In genomic region chr9:78531816-78532215, GRCm38 (mm10) we compare ENCODE assay signal across 16 mouse cellular contexts. TPM values are rescaled to one million over a fixed set of nuclear protein-coding genes. Genes with fewer than 3 reads are reported as not detected.
DNase-seq lines count a peak whose midpoint lies in the region; ATAC-seq and TF ChIP-seq lines count a peak whose summit lies in the region.
"Had no signal": no experiment of that assay in that cellular context is flagged by ENCODE, and none has a peak within 500 bp of the region (broad histone marks: within the 10 kb centered on the region; RNA-seq: fewer than 3 reads in every experiment).

No protein-coding gene starts in this region.

- ATAC-seq in intestine, embryonic 15.5 days, result peak; percentile 16
- ATAC-seq in liver, embryonic 14.5 days (ENCODE audit: insufficient read depth), result no peak
- no peak for ATAC-seq in hindbrain, embryonic 11.5 days (ENCODE audit: low FRiP score)
- ATAC-seq: forebrain, postnatal 0 days had no signal

- no peak for TF ChIP-seq EP300 in liver, embryonic 14.5 days (IDR thresholded peaks at IDR 0.05; ENCODE audit: low read depth)

- no peaks in the 10 kb centered on the region for H3K36me3 ChIP-seq in intestine, embryonic 15.5 days
- H3K36me3 ChIP-seq in liver, embryonic 14.5 days (replicated peaks; ENCODE audit: control insufficient read depth, insufficient read depth, low read depth), result no peaks in the 10 kb centered on the region
- H3K36me3 ChIP-seq in hindbrain, embryonic 11.5 days (ENCODE audit: control insufficient read depth, insufficient read depth, low read length), result no peaks in the 10 kb centered on the region
- H3K36me3 ChIP-seq: embryonic facial prominence, embryonic 12.5 days had no signal

- peak overlapping the region; percentile 38 for H3K4me2 ChIP-seq in intestine, embryonic 15.5 days (replicated peaks)
- no peak overlapping the region; the same call in 1 of the 2 replicates for H3K4me2 ChIP-seq in liver, embryonic 14.5 days (ENCODE audit: low read depth)
- no peak overlapping the region for H3K4me2 ChIP-seq in hindbrain, embryonic 11.5 days (replicated peaks; ENCODE audit: low read depth, low read length)
- H3K4me2 ChIP-seq: embryonic facial prominence, embryonic 12.5 days; hindbrain, embryonic 13.5 days; midbrain, embryonic 11.5 days had no signal

- TF ChIP-seq CTCF in bone marrow, adult 2 months (IDR thresholded peaks at IDR 0.05; ENCODE audit: control insufficient read depth, insufficient read depth, low read length), result no peak
- TF ChIP-seq CTCF in liver, embryonic 14.5 days (IDR thresholded peaks at IDR 0.05; ENCODE audit: low read depth), result no peak

- H3K9ac ChIP-seq in intestine, embryonic 15.5 days, result no peak overlapping the region
- H3K9ac ChIP-seq in liver, embryonic 14.5 days (replicated peaks), result no peak overlapping the region
- no peak overlapping the region for H3K9ac ChIP-seq in hindbrain, embryonic 11.5 days (ENCODE audit: low read depth, low read length)
- H3K9ac ChIP-seq: embryonic facial prominence, embryonic 12.5 days; forebrain, postnatal 0 days; hindbrain, embryonic 13.5 days had no signal

- peaks cover 1% of the 10 kb centered on the region for H3K4me1 ChIP-seq in bone marrow, adult 2 months (ENCODE audit: control insufficient read depth, insufficient read depth, low read length)
- 0 out of 2 replicates have a peak, but pooled peaks cover under 1% of the 10 kb centered on the region for H3K4me1 ChIP-seq in intestine, embryonic 15.5 days (replicated peaks)
- peaks cover 4 to 27% of the 10 kb centered on the region in 2 experiments; a peak in 2 of 4 replicates for H3K4me1 ChIP-seq in liver, embryonic 14.5 days (replicated peaks; ENCODE audit: control insufficient read depth in 2 of 2, insufficient read depth in 2 of 2, low read length in 1 of 2)
- no peaks in the 10 kb centered on the region for H3K4me1 ChIP-seq in hindbrain, embryonic 11.5 days (replicated peaks; ENCODE audit: control insufficient read depth, insufficient read depth, low read length)

- no peak overlapping the region for H3K4me3 ChIP-seq in bone marrow, adult 2 months (replicated peaks; ENCODE audit: control insufficient read depth, low read depth, low read length)
- H3K4me3 ChIP-seq in intestine, embryonic 15.5 days (replicated peaks), result no peak overlapping the region
- H3K4me3 ChIP-seq in liver, embryonic 14.5 days (ENCODE audit: insufficient read depth in 1 of 2, low read depth in 2 of 2, low read length in 2 of 2), result no peak overlapping the region
- no peak overlapping the region for H3K4me3 ChIP-seq in hindbrain, embryonic 11.5 days (ENCODE audit: low read depth, low read length)
- H3K4me3 ChIP-seq: embryonic facial prominence, embryonic 12.5 days; hindbrain, embryonic 13.5 days; layer of hippocampus, adult 2 months had no signal

- peak; percentile 64 for DNase-seq in kidney, adult 9 months
- no peak for DNase-seq in kidney, postnatal 14 days
- DNase-seq in liver, embryonic 14.5 days (ENCODE audit: low read depth in 3 of 3, low spot score in 3 of 3), result no peak
- DNase-seq in adrenal gland, adult 8-10 months, result no peak
- no peak for DNase-seq in testis, postnatal 14 days (ENCODE audit: low spot score)
- no peak for DNase-seq in hindbrain, embryonic 11.5 days (ENCODE audit: low spot score)
- DNase-seq: adrenal gland, postnatal 36 days; cerebellum, adult 9-10 months; forebrain, postnatal 0 days had no signal

- H3K9me3 ChIP-seq in intestine, embryonic 15.5 days, result no peaks in the 10 kb centered on the region
- H3K9me3 ChIP-seq in liver, embryonic 14.5 days (ENCODE audit: control insufficient read depth, low read length), result no peaks in the 10 kb centered on the region
- H3K9me3 ChIP-seq in hindbrain, embryonic 11.5 days (ENCODE audit: control insufficient read depth, low read length), result no peaks in the 10 kb centered on the region
- H3K9me3 ChIP-seq: embryonic facial prominence, embryonic 12.5 days; hindbrain, embryonic 13.5 days had no signal

- H3K27me3 ChIP-seq in intestine, embryonic 15.5 days (replicated peaks), result no peaks in the 10 kb centered on the region
- no peaks in the 10 kb centered on the region for H3K27me3 ChIP-seq in liver, embryonic 14.5 days (ENCODE audit: control insufficient read depth, insufficient read depth, low read length)
- H3K27me3 ChIP-seq in hindbrain, embryonic 11.5 days (ENCODE audit: control insufficient read depth, insufficient read depth, low read length), result no peaks in the 10 kb centered on the region
- H3K27me3 ChIP-seq: CH12.LX; embryonic facial prominence, embryonic 12.5 days; hindbrain, embryonic 13.5 days had no signal

- no peak for TF ChIP-seq POLR2A in bone marrow, adult 2 months (IDR thresholded peaks at IDR 0.05; ENCODE audit: borderline replicate concordance, control insufficient read depth, low read depth, low read length)

- 23% methylated on average over 5 of the region's 5 CpGs for WGBS in bone marrow, adult 2 months
- 27% methylated on average over 5 of the region's 5 CpGs for WGBS in intestine, embryonic 15.5 days
- WGBS in liver, embryonic 14.5 days (ENCODE audit: insufficient replicate concordance), result 37% methylated on average over 5 of the region's 5 CpGs
- WGBS in hindbrain, embryonic 11.5 days, result 57% methylated on average over 5 of the region's 5 CpGs

- peak overlapping the region; percentile 94 for H3K27ac ChIP-seq in bone marrow, adult 2 months (ENCODE audit: control insufficient read depth, insufficient read depth, low read depth, low read length, poor library complexity)
- H3K27ac ChIP-seq in intestine, embryonic 15.5 days, result peak overlapping the region; percentile 82
- peak overlapping the region; percentile 41 for H3K27ac ChIP-seq in liver, embryonic 14.5 days
- H3K27ac ChIP-seq in hindbrain, embryonic 11.5 days (ENCODE audit: low read depth, low read length), result no peak overlapping the region
- H3K27ac ChIP-seq: embryonic facial prominence, embryonic 12.5 days; hindbrain, embryonic 13.5 days; layer of hippocampus, adult 2 months had no signal

RNA-seq across cellular contexts. Expression of gene Eef1a1, which starts 42.9 kb away (rescaled TPM):
- polyA plus RNA-seq in bone marrow, adult 2 months (2011; ENCODE audit: insufficient read depth, insufficient read length, low replicate concordance, missing spikeins), result 2,479 and 3,710 TPM in 2 replicates
- 4,456 and 4,538 TPM in 2 replicates for polyA plus RNA-seq in intestine, embryonic 15.5 days (2015; fragmentation: Nextera tagmentation; extraction: Ambion mirVana)
- 2,579 and 4,315 TPM in 2 replicates for polyA plus RNA-seq in liver, embryonic 14.5 days (2012; rRNA removed)
- 2,316 and 2,621 TPM in 2 replicates for polyA plus RNA-seq in liver, embryonic 14.5 days (2014; fragmentation: Nextera tagmentation; extraction: Ambion mirVana)
- 1,000 to 10,000 TPM; 5,975 to 6,274 (median 6,040) TPM for total RNA-seq in adrenal gland, adult 8-10 months (2022)
- polyA plus RNA-seq in hindbrain, embryonic 11.5 days (2014; fragmentation: Nextera tagmentation; extraction: Ambion mirVana), result 4,691 and 4,742 TPM in 2 replicates

RNA-seq across cellular contexts. Expression of gene Slc17a5, which starts 56.0 kb away (rescaled TPM):
- polyA plus RNA-seq in bone marrow, adult 2 months (2011; ENCODE audit: insufficient read depth, insufficient read length, low replicate concordance, missing spikeins), result 0.83 and 2.3 TPM in 2 replicates
- 39.6 and 49.8 TPM in 2 replicates for polyA plus RNA-seq in intestine, embryonic 15.5 days (2015; fragmentation: Nextera tagmentation; extraction: Ambion mirVana)
- 1.7 and 2.4 TPM in 2 replicates for polyA plus RNA-seq in liver, embryonic 14.5 days (2012; rRNA removed)
- polyA plus RNA-seq in liver, embryonic 14.5 days (2014; fragmentation: Nextera tagmentation; extraction: Ambion mirVana), result 3.2 and 3.8 TPM in 2 replicates
- 10 to 100 TPM; 11.1 to 13.3 (median 12.8) TPM for total RNA-seq in adrenal gland, adult 8-10 months (2022)
- polyA plus RNA-seq in hindbrain, embryonic 11.5 days (2014; fragmentation: Nextera tagmentation; extraction: Ambion mirVana), result 10.7 and 12.8 TPM in 2 replicates
